Mouse (Mus musculus) limb, embryonic 11.5 days (tissue): Measurements from ENCODE around the gene Hnrnpul1. TPM values are rescaled to one million over a fixed set of nuclear protein-coding genes. Genes with fewer than 3 reads are reported as not detected.

Experiments used
- ATAC-seq: fragments of 200-750 bp; cut with Nextera tagmentation; 2 replicates; pipeline ENCODE4 v1.8.0; 2017; ENCODE audit warnings: low read depth; ENCODE audit not compliant: insufficient number of reproducible peaks, low FRiP score, low TSS enrichment
- DNase-seq: peaks from one replicate; pipeline ENCODE4 v3.0.0-alpha.2; 2015; ENCODE audit warnings: low spot score
- H3K27ac ChIP-seq: fragments of 300-500 bp; sonication (generic); replicated peaks from 2 replicates; pipeline ENCODE4 v1.5.1; 2014; ENCODE audit warnings: low read depth, mild to moderate bottlenecking, low read length
- H3K27me3 ChIP-seq: fragments of 300-500 bp; sonication (generic); 2 replicates; pipeline ENCODE4 v1.6.1; 2014; ENCODE audit warnings: mild to moderate bottlenecking, low read length, mixed read lengths; ENCODE audit not compliant: control insufficient read depth, insufficient read depth
- H3K36me3 ChIP-seq: fragments of 300-500 bp; sonication (generic); 2 replicates; pipeline ENCODE4 v1.6.1; 2014; ENCODE audit warnings: mild to moderate bottlenecking, low read length, moderate library complexity, mixed read lengths; ENCODE audit not compliant: control insufficient read depth, insufficient read depth
- H3K4me1 ChIP-seq: fragments of 300-500 bp; sonication (generic); 2 replicates; pipeline ENCODE4 v1.6.1; 2014; ENCODE audit warnings: low read length, mixed read lengths; ENCODE audit not compliant: control insufficient read depth, insufficient read depth
- H3K4me2 ChIP-seq: fragments of 300-500 bp; sonication (generic); 2 replicates; pipeline ENCODE4 v1.6.1; 2014; ENCODE audit warnings: low read depth, mild to moderate bottlenecking, moderate library complexity; ENCODE audit not compliant: severe bottlenecking
- H3K4me3 ChIP-seq: fragments of 300-500 bp; sonication (generic); 2 replicates; pipeline ENCODE4 v1.5.1; 2014; ENCODE audit warnings: low read depth, low read length
- H3K9ac ChIP-seq: fragments of 300-500 bp; sonication (generic); 2 replicates; pipeline ENCODE4 v1.6.1; 2014; ENCODE audit warnings: mild to moderate bottlenecking, low read length
- H3K9me3 ChIP-seq: fragments of 300-500 bp; sonication (generic); 2 replicates; pipeline ENCODE4 v1.6.1; 2016; ENCODE audit warnings: low read length; ENCODE audit not compliant: control insufficient read depth
- WGBS: fragments of 180-500 bp; shearing (Covaris S2); extraction: QIAGEN DNeasy Blood & Tissue Kit; methylation state at CpG from one replicate; pipeline ENCODE4 v1.1.7; 2014; 5-methylcytosine and 5-hydroxymethylcytosine counted together
- polyA plus RNA-seq: library from polyadenylated mRNA; unstranded; fragments of >200 nt; fragmentation: Nextera tagmentation; extraction: Ambion mirVana; gene quantifications from 2 replicates; pipeline ENCODE4 v1.2.1, GENCODE M21; 2014

Hnrnpul1 gene
- polyA plus RNA-seq, 1 experiment from 2014 or later, result 82.9 TPM

DNA sequence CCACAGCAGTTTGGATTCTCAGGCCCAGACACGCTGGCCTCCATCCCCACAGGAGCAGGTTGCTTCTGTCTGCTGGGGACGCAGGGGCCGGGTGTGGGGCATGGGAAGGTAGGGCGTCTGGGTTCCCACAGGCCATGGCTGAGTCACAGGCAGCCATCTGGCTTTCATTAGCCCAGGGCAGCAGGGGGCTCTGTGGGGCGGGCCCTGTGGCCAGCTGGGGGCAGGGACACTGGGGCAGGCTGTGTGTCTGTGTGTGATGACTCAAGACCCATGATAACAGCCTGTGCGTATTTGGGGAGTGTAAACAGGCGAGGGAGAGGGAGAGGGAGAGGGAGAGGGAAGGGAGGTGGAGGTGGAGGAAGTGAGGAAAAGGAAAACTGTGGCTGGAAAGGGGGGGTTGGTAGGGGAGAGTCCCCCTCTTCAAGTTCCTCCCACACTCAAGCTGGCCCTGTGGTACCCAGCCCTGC, 42.8 kb downstream of the Hnrnpul1 start:
- ATAC-seq, result peak; percentile 69
- H3K36me3 ChIP-seq, result peaks cover 21% of the 10 kb centered on the region
- peaks cover 40% of the 10 kb centered on the region for H3K4me1 ChIP-seq
- 0 out of 2 replicates have a peak overlapping the region, but pooled peaks have one; percentile 7 for H3K4me2 ChIP-seq
- peak overlapping the region; percentile 77 for H3K27ac ChIP-seq
- no peak overlapping the region for H3K4me3 ChIP-seq
- H3K27me3 ChIP-seq, result no peaks in the 10 kb centered on the region
- peak overlapping the region; percentile 47; the same call in 1 of the 2 replicates for H3K9ac ChIP-seq
- no peaks in the 10 kb centered on the region for H3K9me3 ChIP-seq
- WGBS, result 3% methylated on average over 7 of the region's 7 CpGs
- peak; percentile 76 for DNase-seq

DNA sequence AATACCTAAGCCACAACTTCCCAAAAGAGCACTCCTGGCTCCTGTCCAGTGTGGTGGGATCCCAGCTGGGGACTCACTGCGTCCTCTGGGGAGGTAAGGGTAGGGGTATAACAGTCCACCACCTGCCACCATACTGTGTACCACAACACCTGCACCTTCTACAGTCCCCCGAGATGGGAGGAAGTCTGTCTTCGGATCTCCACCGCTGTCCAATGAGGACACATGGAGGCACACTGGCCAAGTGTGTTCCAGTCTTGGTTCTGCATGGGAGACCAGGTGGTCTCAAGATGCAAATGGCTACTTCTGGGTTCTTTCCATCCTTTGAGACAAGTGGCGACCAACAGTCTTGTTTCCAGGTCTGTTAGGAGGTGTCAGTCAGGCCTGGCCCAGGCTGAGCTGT, 43.4 kb downstream of the Hnrnpul1 start:
- 0 out of 2 replicates have a peak, but pooled peaks have one; percentile 13 for ATAC-seq
- no peak overlapping the region for H3K4me3 ChIP-seq
- H3K27ac ChIP-seq, result peak overlapping the region; percentile 77
- no peak for DNase-seq
- H3K9me3 ChIP-seq, result no peaks in the 10 kb centered on the region
- peaks cover 40% of the 10 kb centered on the region for H3K4me1 ChIP-seq
- H3K9ac ChIP-seq, result no peak overlapping the region
- H3K36me3 ChIP-seq, result peaks cover 20% of the 10 kb centered on the region
- H3K27me3 ChIP-seq, result no peaks in the 10 kb centered on the region
- no peak overlapping the region for H3K4me2 ChIP-seq
- 51% methylated on average over 5 of the region's 5 CpGs for WGBS

DNA sequence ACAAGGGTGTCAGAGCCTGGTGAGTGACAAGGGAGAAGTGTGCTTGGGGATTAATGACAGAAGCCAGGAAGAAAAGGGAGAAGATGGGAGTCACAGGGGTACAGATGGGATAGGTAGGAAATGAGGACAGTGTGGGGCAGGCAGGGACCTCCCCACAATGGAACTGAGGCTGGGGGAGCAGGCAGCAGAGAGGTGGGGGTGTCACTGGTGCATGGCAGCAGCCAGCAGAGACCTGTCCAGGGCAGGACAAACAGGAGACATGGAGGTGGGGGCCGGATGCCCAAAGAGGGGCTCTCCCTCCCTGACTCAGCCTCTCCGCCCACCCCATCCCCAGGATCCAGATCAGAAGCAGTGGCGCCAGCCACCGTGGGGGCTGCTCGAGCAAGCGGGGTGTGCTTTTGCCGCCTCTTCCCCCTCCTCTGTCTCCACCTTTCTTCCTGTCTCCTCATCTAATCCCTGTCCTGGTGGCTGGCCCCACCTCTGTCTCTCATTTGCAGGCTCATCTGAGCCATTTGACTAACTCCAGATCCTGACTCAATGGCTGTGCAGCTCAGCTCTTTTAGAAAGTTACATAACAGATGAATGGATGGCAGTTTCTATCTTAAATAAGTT, 43.9 kb downstream of the Hnrnpul1 start:
- Histone ChIP-seq H3K9me3 (no peaks in the 10 kb centered on the region), H3K36me3 (peaks cover 16% of the 10 kb centered on the region), H3K4me3 (no peak overlapping the region), H3K4me2 (peak overlapping the region; percentile 28; the same call in 1 of the 2 replicates), H3K9ac (peak overlapping the region; percentile 43), H3K4me1 (peaks cover 40% of the 10 kb centered on the region), H3K27ac (peak overlapping the region; percentile 42; the same call in 1 of the 2 replicates), H3K27me3 (no peaks in the 10 kb centered on the region)
- 0% methylated on average over 6 of the region's 7 CpGs for WGBS
- DNase-seq, result no peak
- ATAC-seq, result no peak

DNA sequence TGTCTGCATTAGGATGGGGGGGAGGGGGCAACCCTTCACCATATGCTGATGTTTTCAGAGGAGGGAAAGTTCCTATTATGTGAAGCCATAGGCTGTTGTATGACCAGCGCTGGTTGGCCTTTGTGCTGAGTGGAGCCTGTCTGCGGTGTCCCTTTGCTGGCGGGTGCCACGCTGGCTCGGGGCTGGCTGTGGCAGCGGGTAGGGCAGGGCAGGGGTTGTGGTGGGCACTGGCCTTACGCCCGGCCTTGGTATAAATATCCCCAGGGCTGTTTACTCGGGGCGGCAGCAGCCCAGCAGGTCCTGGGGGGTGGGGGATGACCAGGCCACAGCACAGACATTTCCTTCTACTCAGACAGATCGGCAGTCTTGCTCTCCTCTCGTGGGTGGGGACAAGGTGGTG, 44.6 kb downstream of the Hnrnpul1 start:
- 19% methylated on average over 12 of the region's 12 CpGs for WGBS
- peak overlapping the region; percentile 43 for H3K9ac ChIP-seq
- H3K27ac ChIP-seq, result 0 out of 2 replicates have a peak overlapping the region, but pooled peaks have one; percentile 12
- H3K4me2 ChIP-seq, result peak overlapping the region; percentile 28
- peaks cover 40% of the 10 kb centered on the region for H3K4me1 ChIP-seq
- H3K9me3 ChIP-seq, result no peaks in the 10 kb centered on the region
- H3K4me3 ChIP-seq, result no peak overlapping the region
- peaks cover 9% of the 10 kb centered on the region for H3K36me3 ChIP-seq
- ATAC-seq, result no peak
- no peaks in the 10 kb centered on the region for H3K27me3 ChIP-seq
- DNase-seq, result peak; percentile 37

DNA sequence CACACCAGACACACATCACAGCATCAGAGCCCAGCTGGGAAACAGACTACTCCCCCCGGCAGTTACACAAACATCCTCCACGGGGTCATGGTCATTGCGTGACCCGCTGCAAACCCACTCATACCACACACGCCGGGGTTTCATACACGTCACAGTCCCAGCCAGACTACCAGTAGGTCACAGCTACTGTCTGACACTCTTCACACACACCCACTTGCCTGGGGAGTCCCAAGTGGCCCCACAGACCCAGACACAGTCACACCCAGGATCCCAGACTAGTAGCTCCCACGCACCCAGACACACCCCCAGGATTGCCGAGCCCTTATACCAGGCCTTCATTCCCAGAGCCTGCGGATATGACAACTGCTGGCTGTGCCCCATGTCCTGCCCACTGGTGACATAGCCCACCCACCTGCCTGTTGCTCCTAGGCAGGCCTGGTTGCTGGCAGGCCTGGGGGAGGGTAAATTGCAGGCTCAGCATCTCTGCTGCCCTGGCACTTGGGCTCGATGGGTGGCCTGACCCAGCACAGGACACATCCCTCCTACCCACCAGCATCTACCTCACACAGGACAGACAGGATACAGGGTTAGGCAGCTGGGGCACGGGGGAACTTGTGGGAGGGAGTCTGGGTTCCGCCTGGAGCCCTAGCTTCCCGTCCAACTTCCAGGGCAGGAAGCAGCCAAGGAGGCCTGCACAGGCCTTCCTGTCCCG, 46.8 kb downstream of the Hnrnpul1 start:
- no peak for DNase-seq
- Histone ChIP-seq H3K27me3 (no peaks in the 10 kb centered on the region), H3K9ac (peak overlapping the region; percentile 40; the same call in 1 of the 2 replicates), H3K27ac (no peak overlapping the region; the same call in 1 of the 2 replicates), H3K4me2 (no peak overlapping the region), H3K9me3 (no peaks in the 10 kb centered on the region), H3K36me3 (no peaks in the 10 kb centered on the region; the same call in 1 of the 2 replicates), H3K4me1 (peaks cover 43% of the 10 kb centered on the region), H3K4me3 (no peak overlapping the region)
- WGBS, result 63% methylated on average over 15 of the region's 15 CpGs
- ATAC-seq, result no peak

DNA sequence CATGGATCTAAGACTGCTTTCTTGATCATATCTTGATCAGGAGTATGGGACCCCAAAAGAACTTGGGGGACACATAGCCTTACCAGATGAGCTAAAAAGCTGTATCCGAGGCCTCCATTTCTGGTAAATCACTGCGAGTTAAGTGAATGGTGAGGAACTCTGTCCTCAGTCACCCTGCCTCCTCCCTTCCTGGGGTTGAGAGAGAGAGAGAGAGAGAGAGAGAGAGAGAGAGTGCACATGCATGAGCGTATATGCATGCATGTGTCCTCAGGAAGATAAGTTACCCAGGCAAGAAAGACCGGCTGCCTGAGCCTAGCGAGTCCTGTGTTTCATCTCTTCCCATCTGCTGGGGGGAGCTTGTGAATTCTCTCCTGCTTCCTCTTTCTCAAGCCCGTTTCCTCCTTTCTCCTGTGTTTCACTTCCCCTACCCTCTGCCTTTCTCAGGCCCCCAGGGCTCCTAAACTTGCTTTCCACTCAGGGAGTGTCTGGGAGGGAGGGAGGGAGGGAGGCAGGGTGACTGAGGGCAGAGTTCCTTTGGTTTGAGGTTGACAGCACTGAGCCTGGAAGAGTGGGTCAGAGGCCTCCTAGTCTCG, 47.9 kb downstream of the Hnrnpul1 start:
- no peak overlapping the region for H3K4me2 ChIP-seq
- no peaks in the 10 kb centered on the region for H3K36me3 ChIP-seq
- H3K4me3 ChIP-seq, result no peak overlapping the region
- WGBS, result 59% methylated on average over 7 of the region's 7 CpGs
- no peaks in the 10 kb centered on the region for H3K27me3 ChIP-seq
- no peak overlapping the region for H3K9ac ChIP-seq
- DNase-seq, result no peak
- ATAC-seq, result no peak
- no peak overlapping the region for H3K27ac ChIP-seq
- H3K9me3 ChIP-seq, result 0 out of 2 replicates have a peak, but pooled peaks cover 3% of the 10 kb centered on the region
- H3K4me1 ChIP-seq, result peaks cover 33% of the 10 kb centered on the region

DNA sequence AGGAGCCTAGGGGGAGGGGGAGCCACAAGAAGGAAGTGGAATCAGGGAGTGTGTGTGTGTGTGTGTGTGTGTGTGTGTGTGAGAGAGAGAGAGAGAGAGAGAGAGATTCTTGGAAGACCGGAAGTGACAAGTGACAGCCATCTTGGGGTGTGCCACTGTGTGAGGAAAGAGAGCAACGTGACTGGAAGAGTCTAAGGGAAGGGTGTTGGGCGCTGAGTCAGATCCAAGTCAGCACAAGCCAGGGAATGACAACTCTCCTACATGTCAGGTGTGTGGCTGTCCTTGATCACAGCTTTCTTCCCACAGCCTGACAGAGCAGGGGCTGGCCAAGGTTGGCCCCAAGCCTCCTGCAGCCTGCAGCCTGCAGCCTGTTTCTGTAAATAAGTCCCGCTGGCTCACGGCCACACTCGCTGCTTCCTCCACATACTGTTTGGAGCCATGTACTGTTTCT, 48.7 kb downstream of the Hnrnpul1 start:
- no peak for DNase-seq
- Histone ChIP-seq H3K27ac (no peak overlapping the region), H3K9me3 (0 out of 2 replicates have a peak, but pooled peaks cover 3% of the 10 kb centered on the region), H3K27me3 (no peaks in the 10 kb centered on the region), H3K4me1 (peaks cover 25% of the 10 kb centered on the region), H3K4me2 (no peak overlapping the region), H3K9ac (no peak overlapping the region), H3K4me3 (no peak overlapping the region), H3K36me3 (no peaks in the 10 kb centered on the region)
- 72% methylated on average over 6 of the region's 6 CpGs for WGBS
- no peak for ATAC-seq

DNA sequence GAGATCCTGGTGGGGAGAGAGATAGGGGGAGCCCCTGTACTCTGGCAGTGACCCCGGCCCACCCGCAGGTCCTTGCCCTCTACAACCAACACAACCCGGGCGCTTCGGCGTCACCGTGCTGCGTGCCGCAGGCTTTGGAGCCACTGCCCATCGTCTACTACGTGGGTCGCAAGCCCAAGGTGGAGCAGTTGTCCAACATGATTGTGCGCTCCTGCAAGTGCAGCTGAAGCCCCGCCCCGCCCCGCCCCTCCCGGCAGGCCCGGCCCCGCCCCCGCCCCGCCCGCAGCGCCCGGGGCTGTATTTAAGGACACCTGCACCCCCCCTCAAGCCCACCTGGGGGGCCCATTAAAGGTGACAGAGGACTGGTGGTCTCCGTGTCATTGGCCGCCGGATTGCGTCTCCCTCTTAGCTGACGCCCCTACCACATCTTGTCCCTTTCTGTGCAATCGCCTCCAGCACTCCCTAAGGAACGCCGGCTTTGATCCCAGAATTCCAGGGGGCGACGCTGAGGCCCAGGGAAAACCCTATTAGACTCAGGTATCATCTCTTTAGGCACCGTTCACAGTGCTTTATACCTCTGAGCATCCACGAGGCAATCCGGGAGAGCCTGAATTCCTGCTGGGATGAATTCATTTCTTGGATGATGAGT, 49.7 kb downstream of the Hnrnpul1 start:
- H3K27me3 ChIP-seq, result no peaks in the 10 kb centered on the region
- peak overlapping the region; percentile 24 for H3K4me3 ChIP-seq
- no peak overlapping the region for H3K9ac ChIP-seq
- ATAC-seq, result no peak
- H3K9me3 ChIP-seq, result 0 out of 2 replicates have a peak, but pooled peaks cover 3% of the 10 kb centered on the region
- H3K36me3 ChIP-seq, result no peaks in the 10 kb centered on the region
- H3K4me2 ChIP-seq, result peak overlapping the region; percentile 50
- H3K4me1 ChIP-seq, result peaks cover 15% of the 10 kb centered on the region
- 3% methylated on average over 32 of the region's 37 CpGs for WGBS
- no peak overlapping the region for H3K27ac ChIP-seq
- DNase-seq, result peak; percentile 48
